In the genomic region with DNA sequence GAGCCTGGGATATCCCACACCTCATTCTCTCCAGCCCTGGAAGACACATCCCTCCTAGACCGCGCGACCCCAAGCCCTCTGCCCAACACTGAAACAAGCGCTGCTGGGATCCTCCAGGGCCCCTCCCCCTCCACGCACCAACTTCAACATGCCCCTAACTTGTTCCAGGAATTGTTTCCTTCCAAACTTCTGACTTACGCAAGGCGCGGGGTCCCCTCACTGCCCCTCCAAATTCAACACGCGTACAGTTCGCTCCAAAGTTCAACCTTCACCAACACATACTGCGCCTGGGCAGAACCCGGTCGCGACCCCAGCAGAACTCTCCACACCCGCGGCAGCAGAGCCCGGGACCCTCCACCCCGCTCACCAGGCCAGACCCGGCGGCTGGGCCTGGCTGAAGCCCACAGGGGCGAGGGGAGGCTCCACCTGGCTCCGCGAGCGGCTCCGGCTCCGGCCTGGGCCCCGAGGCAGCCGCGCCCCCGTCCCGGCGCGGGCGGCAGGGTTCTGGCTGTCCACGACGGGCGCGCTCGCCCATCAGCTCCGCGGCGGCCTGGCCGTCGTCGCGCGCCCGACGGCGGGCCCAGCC, we compare ENCODE assay signal across 8 mouse cellular contexts. TPM values are rescaled to one million over a fixed set of nuclear protein-coding genes. Genes with fewer than 3 reads are reported as not detected.
DNase-seq lines count a peak whose midpoint lies in the region; ATAC-seq and TF ChIP-seq lines count a peak whose summit lies in the region.

No protein-coding gene starts in this region.

- H3K9me3 ChIP-seq in forebrain, embryonic 10.5 days: peaks cover 11% of the 10 kb centered on the region; the same call in 1 of the 2 replicates
- no peaks in the 10 kb centered on the region for H3K9me3 ChIP-seq in limb, embryonic 10.5 days (replicated peaks)
- H3K9me3 ChIP-seq in midbrain, embryonic 13.5 days: 0 out of 2 replicates have a peak, but pooled peaks cover 2% of the 10 kb centered on the region

- intact Hi-C loops in left cerebral cortex, adult 2 months (cut with DNase I): loop anchor here (2.0 to 5.0 kb wide), 2 partner anchors 45 to 248 kb away; a partner anchor contains a TSS
- intact Hi-C loops in left cerebral cortex, postnatal 14 days (cut with DNase I): loop anchor here (5.0 kb wide), 1 partner anchor 52 kb away; no protein-coding TSS in a partner anchor
- intact Hi-C loops in heart, postnatal 25 days (cut with DNase I): loop anchor here (10.0 kb wide), 1 partner anchor 355 kb away; a partner anchor contains a TSS

- H3K4me3 ChIP-seq in left cerebral cortex, adult 2 months: peak overlapping the region; percentile 91
- peak overlapping the region; percentile 97 for H3K4me3 ChIP-seq in forebrain, embryonic 10.5 days
- H3K4me3 ChIP-seq in limb, embryonic 10.5 days: peak overlapping the region; percentile 97
- peak overlapping the region; percentile 96 for H3K4me3 ChIP-seq in midbrain, embryonic 13.5 days (replicated peaks)
- H3K4me3 ChIP-seq in testis, adult 2 months (ENCODE audit: control insufficient read depth, low read depth, low read length): peak overlapping the region; percentile 97

- WGBS in forebrain, embryonic 10.5 days: under 1% methylated on average over 51 of the region's 51 CpGs
- WGBS in limb, embryonic 10.5 days: 0% methylated on average over 51 of the region's 51 CpGs
- under 1% methylated on average over 50 of the region's 51 CpGs for WGBS in midbrain, embryonic 13.5 days

- peak; percentile 88 for ATAC-seq in midbrain, embryonic 13.5 days

- peak; percentile 36 to 40 for DNase-seq in left cerebral cortex, adult 2 months (ENCODE audit: extremely low spot score in 1 of 2, low spot score in 2 of 2)
- DNase-seq in left cerebral cortex, postnatal 14 days (ENCODE audit: low spot score in 2 of 2): no peak
- peak; percentile 54 to 76 for DNase-seq in adrenal gland, postnatal 36 days
- DNase-seq in forebrain, embryonic 10.5 days (ENCODE audit: extremely low spot score, low spot score): peak; percentile 73
- DNase-seq in heart, postnatal 25 days (ENCODE audit: low spot score): peak; percentile 17
- DNase-seq in limb, embryonic 10.5 days (ENCODE audit: low spot score): peak; percentile 82

- peaks cover 21% of the 10 kb centered on the region for H3K4me1 ChIP-seq in forebrain, embryonic 10.5 days
- H3K4me1 ChIP-seq in limb, embryonic 10.5 days: peaks cover 19% of the 10 kb centered on the region
- peaks cover 30% of the 10 kb centered on the region for H3K4me1 ChIP-seq in midbrain, embryonic 13.5 days (replicated peaks)
- peaks cover 13% of the 10 kb centered on the region; the same call in 1 of the 2 replicates for H3K4me1 ChIP-seq in testis, adult 2 months (ENCODE audit: control insufficient read depth, insufficient read depth, low read length)

- no peaks in the 10 kb centered on the region for H3K27me3 ChIP-seq in forebrain, embryonic 10.5 days (ENCODE audit: poor library complexity, severe bottlenecking)
- no peaks in the 10 kb centered on the region for H3K27me3 ChIP-seq in limb, embryonic 10.5 days (ENCODE audit: low read depth, poor library complexity, severe bottlenecking)
- no peaks in the 10 kb centered on the region for H3K27me3 ChIP-seq in midbrain, embryonic 13.5 days
- H3K27me3 ChIP-seq in testis, adult 2 months (ENCODE audit: control insufficient read depth, insufficient read depth, low read length): no peaks in the 10 kb centered on the region

- H3K4me2 ChIP-seq in midbrain, embryonic 13.5 days (replicated peaks): peak overlapping the region; percentile 79

- no peak; the same call in 1 of the 2 replicates for TF ChIP-seq POLR2A in testis, adult 2 months (IDR thresholded peaks at IDR 0.05; ENCODE audit: control insufficient read depth, low read depth, low read length)

- H3K36me3 ChIP-seq in forebrain, embryonic 10.5 days (replicated peaks): peaks cover 11% of the 10 kb centered on the region
- peaks cover 9% of the 10 kb centered on the region for H3K36me3 ChIP-seq in limb, embryonic 10.5 days
- H3K36me3 ChIP-seq in midbrain, embryonic 13.5 days: no peaks in the 10 kb centered on the region
- H3K36me3 ChIP-seq in testis, adult 2 months (ENCODE audit: control insufficient read depth, insufficient read depth, low read length): no peaks in the 10 kb centered on the region

- H3K27ac ChIP-seq in left cerebral cortex, adult 2 months: peak overlapping the region; percentile 85
- peak overlapping the region; percentile 99 for H3K27ac ChIP-seq in forebrain, embryonic 10.5 days
- H3K27ac ChIP-seq in limb, embryonic 10.5 days: peak overlapping the region; percentile 99
- peak overlapping the region; percentile 98 for H3K27ac ChIP-seq in midbrain, embryonic 13.5 days
- peak overlapping the region; percentile 98 for H3K27ac ChIP-seq in testis, adult 2 months (ENCODE audit: control insufficient read depth, insufficient read depth, low read depth, low read length)

- peak overlapping the region; percentile 95 for H3K9ac ChIP-seq in midbrain, embryonic 13.5 days (replicated peaks)

- TF ChIP-seq CTCF in left cerebral cortex, adult 2 months (IDR thresholded peaks at IDR 0.05): no peak
- TF ChIP-seq CTCF in testis, adult 2 months (IDR thresholded peaks at IDR 0.05; ENCODE audit: control insufficient read depth, insufficient read depth, insufficient replicate concordance, low read depth, low read length): no peak

RNA-seq across cellular contexts. Expression of a gene that starts 0.6 kb away (rescaled TPM):
- total RNA-seq in left cerebral cortex, adult 2 months (2021): 10 to 100 TPM; 49.4 to 51.3 TPM
- total RNA-seq in left cerebral cortex, postnatal 14 days (2021): 10 to 100 TPM; 39.3 to 52.1 TPM
- total RNA-seq in adrenal gland, postnatal 36 days (2021): 10 to 100 TPM; 14.2 to 21.6 TPM
- 4.1 and 4.2 TPM in 2 replicates for polyA plus RNA-seq in forebrain, embryonic 10.5 days (2016; fragmentation: Nextera tagmentation; extraction: Ambion mirVana)
- 10 to 100 TPM in 1 of 2 experiments, 1 to 10 TPM in 1; 9.8 to 10.2 TPM for total RNA-seq in heart, postnatal 25 days (2021)
- 5.6 and 6.3 TPM in 2 replicates for polyA plus RNA-seq in limb, embryonic 10.5 days (2016; fragmentation: Nextera tagmentation; extraction: Ambion mirVana)
- 5.0 and 5.5 TPM in 2 replicates for polyA plus RNA-seq in midbrain, embryonic 13.5 days (2015; fragmentation: Nextera tagmentation; extraction: Ambion mirVana)
- 1.6 TPM in 2 replicates for polyA plus RNA-seq in testis, adult 2 months (2012; rRNA removed)

RNA-seq across cellular contexts. Expression of a gene that starts 26.3 kb away (rescaled TPM):
- under 1 TPM; 0.34 to 0.49 TPM for total RNA-seq in left cerebral cortex, adult 2 months (2021)
- under 1 TPM in 1 of 2 experiments, not detected in 1; 0.32 TPM for total RNA-seq in left cerebral cortex, postnatal 14 days (2021)
- total RNA-seq in adrenal gland, postnatal 36 days (2021): not detected
- 0.41 and 0.48 TPM in 2 replicates for polyA plus RNA-seq in forebrain, embryonic 10.5 days (2016; fragmentation: Nextera tagmentation; extraction: Ambion mirVana)
- under 1 TPM in 1 of 2 experiments, not detected in 1; 0.36 TPM for total RNA-seq in heart, postnatal 25 days (2021)
- 0.14 and 0.19 TPM in 2 replicates for polyA plus RNA-seq in limb, embryonic 10.5 days (2016; fragmentation: Nextera tagmentation; extraction: Ambion mirVana)
- polyA plus RNA-seq in midbrain, embryonic 13.5 days (2015; fragmentation: Nextera tagmentation; extraction: Ambion mirVana): not detected in 2 replicates
- polyA plus RNA-seq in testis, adult 2 months (2012; rRNA removed): 0.38 and 1.2 TPM in 2 replicates

Comparison
In these comparisons a context has a peak if more than half of its experiments do, and no peak if none do; other contexts are left out.
1. DNase-seq: peak in left cerebral cortex, adult 2 months (2 of 2), adrenal gland, postnatal 36 days (2 of 2), forebrain, embryonic 10.5 days (single experiment), heart, postnatal 25 days (single experiment) and limb, embryonic 10.5 days (single experiment); none in left cerebral cortex, postnatal 14 days (0 of 2).
2. Peak in every context shown above with its lines, with median percentiles within 50 percentile points of each other: H3K27ac ChIP-seq and H3K4me3 ChIP-seq.